Mouse (Mus musculus) midbrain, embryonic 11.5 days (tissue): ENCODE measurements around the gene Slc2a8. TPM values are rescaled to one million over a fixed set of nuclear protein-coding genes. Genes with fewer than 3 reads are reported as not detected.

ENCODE experiments used
- ATAC-seq: fragments of 200-750 bp; cut with Nextera tagmentation; 2 replicates; pipeline ENCODE4 v1.8.0; 2017; ENCODE audit warnings: moderate TSS enrichment, moderate library complexity; ENCODE audit not compliant: low FRiP score
- DNase-seq: peaks from one replicate; pipeline ENCODE4 v3.0.0; 2015; ENCODE audit warnings: low spot score; ENCODE audit errors: missing footprints
- H3K27ac ChIP-seq: fragments of 300-500 bp; sonication (generic); 2 replicates; pipeline ENCODE4 v1.5.1; 2014; ENCODE audit warnings: low read depth, low read length
- H3K27me3 ChIP-seq: fragments of 300-500 bp; sonication (generic); 2 replicates; pipeline ENCODE4 v1.6.1; 2014; ENCODE audit warnings: mild to moderate bottlenecking, low read length, moderate library complexity, mixed read lengths; ENCODE audit not compliant: control insufficient read depth, insufficient read depth
- H3K36me3 ChIP-seq: fragments of 300-500 bp; sonication (generic); 2 replicates; pipeline ENCODE4 v1.6.1; 2014; ENCODE audit warnings: mild to moderate bottlenecking, low read length, moderate library complexity, mixed read lengths; ENCODE audit not compliant: control insufficient read depth, insufficient read depth
- H3K4me1 ChIP-seq: fragments of 300-500 bp; sonication (generic); 2 replicates; pipeline ENCODE4 v1.6.1; 2014; ENCODE audit warnings: low read length; ENCODE audit not compliant: control insufficient read depth, insufficient read depth
- H3K4me2 ChIP-seq: fragments of 300-500 bp; sonication (generic); 2 replicates; pipeline ENCODE4 v1.6.1; 2014; ENCODE audit warnings: mild to moderate bottlenecking, moderate library complexity
- H3K4me3 ChIP-seq: fragments of 300-500 bp; sonication (generic); 2 replicates; pipeline ENCODE4 v1.5.1; 2014; ENCODE audit warnings: low read depth, low read length
- H3K9ac ChIP-seq: fragments of 300-500 bp; sonication (generic); 2 replicates; pipeline ENCODE4 v1.6.1; 2014; ENCODE audit warnings: low read length
- H3K9me3 ChIP-seq: fragments of 300-500 bp; sonication (generic); 2 replicates; pipeline ENCODE4 v1.6.1; 2016; ENCODE audit warnings: low read length; ENCODE audit not compliant: control insufficient read depth
- WGBS: fragments of 180-500 bp; shearing (Covaris S2); extraction: QIAGEN DNeasy Blood & Tissue Kit; methylation state at CpG from one replicate; pipeline ENCODE4 v1.1.7; 2014; 5-methylcytosine and 5-hydroxymethylcytosine counted together
- polyA plus RNA-seq: library from polyadenylated mRNA; unstranded; fragments of >200 nt; fragmentation: Nextera tagmentation; extraction: Ambion mirVana; gene quantifications from 2 replicates; pipeline ENCODE4 v1.2.1, GENCODE M21; 2014

The Slc2a8 gene
- polyA plus RNA-seq, 1 experiment from 2014 or later, result 8.4 TPM

GRCm38 (mm10) chr2:32966689-32967631, 14.9 kb downstream of the Slc2a8 start:
- Histone ChIP-seq H3K36me3 (peaks cover 9% of the 10 kb centered on the region; the same call in 1 of the 2 replicates), H3K4me1 (peaks cover 18% of the 10 kb centered on the region), H3K9me3 (no peaks in the 10 kb centered on the region), H3K4me3 (peak overlapping the region; percentile 59), H3K4me2 (peak overlapping the region; percentile 93), H3K9ac (peak overlapping the region; percentile 79), H3K27me3 (no peaks in the 10 kb centered on the region), H3K27ac (peak overlapping the region; percentile 73)
- DNase-seq (peak; percentile 98), ATAC-seq (peak; percentile 90)
- 1% methylated on average over 55 of the region's 55 CpGs for WGBS

GRCm38 (mm10) chr2:32966184-32966688, 15.6 kb downstream of the Slc2a8 start:
- peak overlapping the region; percentile 59 for H3K4me3 ChIP-seq
- DNase-seq, result no peak
- ATAC-seq, result no peak; the same call in 1 of the 2 replicates
- peak overlapping the region; percentile 93 for H3K4me2 ChIP-seq
- H3K36me3 ChIP-seq, result peaks cover 9% of the 10 kb centered on the region; the same call in 1 of the 2 replicates
- no peaks in the 10 kb centered on the region for H3K9me3 ChIP-seq
- 12% methylated on average over 13 of the region's 13 CpGs for WGBS
- H3K4me1 ChIP-seq, result peaks cover 18% of the 10 kb centered on the region
- H3K9ac ChIP-seq, result peak overlapping the region; percentile 79
- peak overlapping the region; percentile 73; the same call in 1 of the 2 replicates for H3K27ac ChIP-seq
- no peaks in the 10 kb centered on the region for H3K27me3 ChIP-seq

- Histone ChIP-seq H3K36me3 (peaks cover 9% of the 10 kb centered on the region; the same call in 1 of the 2 replicates), H3K27me3 (no peaks in the 10 kb centered on the region), H3K27ac (no peak overlapping the region), H3K4me3 (no peak overlapping the region), H3K4me2 (peak overlapping the region; percentile 93; the same call in 1 of the 2 replicates), H3K9ac (no peak overlapping the region), H3K9me3 (no peaks in the 10 kb centered on the region), H3K4me1 (peaks cover 22% of the 10 kb centered on the region)
- DNase-seq, result peak; percentile 85
- no peak for ATAC-seq
- 13% methylated on average over 7 of the region's 7 CpGs for WGBS
Observed at GRCm38 (mm10) chr2:32965511-32966183, 16.2 kb downstream of the Slc2a8 start.

- DNase-seq (peak; percentile 86), ATAC-seq (no peak)
- 27% methylated on average over 10 of the region's 10 CpGs for WGBS
- Histone ChIP-seq H3K4me2 (no peak overlapping the region), H3K36me3 (peaks cover 9% of the 10 kb centered on the region; the same call in 1 of the 2 replicates), H3K4me1 (peaks cover 25% of the 10 kb centered on the region), H3K9ac (0 out of 2 replicates have a peak overlapping the region, but pooled peaks have one; percentile 27), H3K27ac (no peak overlapping the region), H3K4me3 (no peak overlapping the region), H3K9me3 (no peaks in the 10 kb centered on the region), H3K27me3 (no peaks in the 10 kb centered on the region)
Observed at GRCm38 (mm10) chr2:32964659-32965457, 17.0 kb downstream of the Slc2a8 start.

GRCm38 (mm10) chr2:32963981-32964380, 17.9 kb downstream of the Slc2a8 start:
- Histone ChIP-seq H3K4me3 (no peak overlapping the region; the same call in 1 of the 2 replicates), H3K4me1 (peaks cover 25% of the 10 kb centered on the region)

GRCm38 (mm10) chr2:32963544-32963943, 18.3 kb downstream of the Slc2a8 start:
- peak overlapping the region; percentile 94 for H3K4me2 ChIP-seq
- DNase-seq, result peak; percentile 87
- H3K9me3 ChIP-seq, result no peaks in the 10 kb centered on the region
- peak overlapping the region; percentile 90 for H3K4me3 ChIP-seq
- peaks cover 25% of the 10 kb centered on the region for H3K4me1 ChIP-seq
- WGBS, result 75% methylated on average over 4 of the region's 4 CpGs
- peaks cover 9% of the 10 kb centered on the region; the same call in 1 of the 2 replicates for H3K36me3 ChIP-seq
- no peak overlapping the region for H3K27ac ChIP-seq
- no peaks in the 10 kb centered on the region for H3K27me3 ChIP-seq
- H3K9ac ChIP-seq, result peak overlapping the region; percentile 98; the same call in 1 of the 2 replicates
- ATAC-seq, result no peak

More at GRCm38 (mm10) chr2:32963981-32964380, 17.9 kb downstream of the Slc2a8 start:
- H3K27me3 ChIP-seq, result no peaks in the 10 kb centered on the region
- ATAC-seq, result no peak
- H3K4me2 ChIP-seq, result no peak overlapping the region
- H3K36me3 ChIP-seq, result peaks cover 9% of the 10 kb centered on the region; the same call in 1 of the 2 replicates
- H3K9ac ChIP-seq, result no peak overlapping the region
- H3K9me3 ChIP-seq, result no peaks in the 10 kb centered on the region
- H3K27ac ChIP-seq, result no peak overlapping the region
- 70% methylated on average over 1 of the region's 1 CpGs for WGBS
- no peak for DNase-seq

- H3K4me2 ChIP-seq, result peak overlapping the region; percentile 94
- peak overlapping the region; percentile 90 for H3K4me3 ChIP-seq
- DNase-seq (no peak), ATAC-seq (no peak)
- peaks cover 9% of the 10 kb centered on the region; the same call in 1 of the 2 replicates for H3K36me3 ChIP-seq
- H3K27ac ChIP-seq, result peak overlapping the region; percentile 81
- no peaks in the 10 kb centered on the region for H3K27me3 ChIP-seq
- no peaks in the 10 kb centered on the region for H3K9me3 ChIP-seq
- peaks cover 25% of the 10 kb centered on the region for H3K4me1 ChIP-seq
- peak overlapping the region; percentile 98 for H3K9ac ChIP-seq
- WGBS, result 11% methylated on average over 9 of the region's 9 CpGs
Observed at GRCm38 (mm10) chr2:32962875-32963220, 19.0 kb downstream of the Slc2a8 start.
